Mouse (Mus musculus) neutrophil, adult 83 days (primary cell): Measurements from ENCODE around the gene Olfr361. TPM values are rescaled to one million over a fixed set of nuclear protein-coding genes. Genes with fewer than 3 reads are reported as not detected.

ENCODE experiments used
- total RNA-seq, 2 experiments: library from RNA; stranded (reverse); gene quantifications; one replicate each; pipeline ENCODE4 v1.2.4; 2023

Olfr361 gene
- total RNA-seq, result not detected

GRCm38 (mm10) chr2:37089190-37089589 is at the start of gene Olfr361:
Olfr361 (minus strand) TSS chr2:37089290.

GRCm38 (mm10) chr2:37117810-37118209 is 28.7 kb upstream of the Olfr361 start, which contains the start of gene Olfr362:
Olfr362 (minus strand) TSS chr2:37117910.

GRCm38 (mm10) chr2:37065446-37065845 is 23.6 kb downstream of the Olfr361 start, which contains the start of gene Olfr360:
Olfr360 (plus strand) TSS chr2:37065746.

Other genes with a start within 250 kb of the Olfr361 start
- not detected for gene Olfr350, start 243.0 kb downstream of the Olfr361 start, total RNA-seq
- gene Olfr351, start 226.6 kb downstream of the Olfr361 start, total RNA-seq, result not detected
- not detected for gene Olfr352, start 220.8 kb downstream of the Olfr361 start, total RNA-seq
- not detected for gene Olfr353, start 196.4 kb downstream of the Olfr361 start, total RNA-seq
- gene Olfr354, start 183.6 kb downstream of the Olfr361 start, total RNA-seq, result not detected
- not detected for gene Olfr355, start 160.4 kb downstream of the Olfr361 start, total RNA-seq
- not detected for gene Olfr356, start 152.2 kb downstream of the Olfr361 start, total RNA-seq
- gene Olfr357, start 95.5 kb downstream of the Olfr361 start, total RNA-seq, result not detected
- gene Olfr358, start 80.0 kb downstream of the Olfr361 start, total RNA-seq, result not detected
- not detected for gene Olfr360, start 23.5 kb downstream of the Olfr361 start, total RNA-seq
- gene Olfr362, start 28.6 kb upstream of the Olfr361 start, total RNA-seq, result not detected
- not detected for gene Olfr364-ps1, start 50.0 kb upstream of the Olfr361 start, total RNA-seq
- not detected for gene Olfr365, start 98.9 kb upstream of the Olfr361 start, total RNA-seq
- gene Olfr366, start 122.3 kb upstream of the Olfr361 start, total RNA-seq, result not detected
- gene Olfr368, start 237.2 kb upstream of the Olfr361 start, total RNA-seq, result not detected